Mouse (Mus musculus): ENCODE measurements around the gene Lrrc75a.

Gene Lrrc75a

GRCm38 (mm10) chr11:62645337-62645675 is 3.0 kb downstream of the Lrrc75a start:
- no peak for DNase-seq (ENCODE audit: low spot score)

- DNase-seq (ENCODE audit: low spot score), result no peak
Observed at GRCm38 (mm10) chr11:62644602-62645336, 3.6 kb downstream of the Lrrc75a start.

GRCm38 (mm10) chr11:62643681-62644363 is 4.5 kb downstream of the Lrrc75a start:
- no peak for DNase-seq (ENCODE audit: low spot score)

- DNase-seq (ENCODE audit: low spot score), result no peak
Observed at GRCm38 (mm10) chr11:62643011-62643631, 5.2 kb downstream of the Lrrc75a start.

- no peak for DNase-seq (ENCODE audit: low spot score)
Observed at GRCm38 (mm10) chr11:62642023-62642844, 6.1 kb downstream of the Lrrc75a start.

GRCm38 (mm10) chr11:62640378-62640777 is 7.9 kb downstream of the Lrrc75a start:
- DNase-seq (ENCODE audit: low spot score), result no peak

GRCm38 (mm10) chr11:62638402-62638801 is 9.9 kb downstream of the Lrrc75a start:
- DNase-seq (ENCODE audit: low spot score), result no peak

GRCm38 (mm10) chr11:62637806-62638205 is 10.5 kb downstream of the Lrrc75a start:
- DNase-seq (ENCODE audit: low spot score), result no peak

GRCm38 (mm10) chr11:62637401-62637800 is 10.9 kb downstream of the Lrrc75a start:
- no peak for DNase-seq (ENCODE audit: low spot score)

GRCm38 (mm10) chr11:62636840-62637221 is 11.5 kb downstream of the Lrrc75a start:
- no peak for DNase-seq (ENCODE audit: low spot score)

- DNase-seq (ENCODE audit: low spot score), result no peak
Observed at GRCm38 (mm10) chr11:62636105-62636839, 12.1 kb downstream of the Lrrc75a start.

GRCm38 (mm10) chr11:62635406-62635805 is 12.9 kb downstream of the Lrrc75a start:
- DNase-seq (ENCODE audit: low spot score), result no peak

- no peak for DNase-seq (ENCODE audit: low spot score)
Observed at GRCm38 (mm10) chr11:62631138-62631537, 17.2 kb downstream of the Lrrc75a start.

GRCm38 (mm10) chr11:62630225-62630821 is 18.0 kb downstream of the Lrrc75a start:
- DNase-seq (ENCODE audit: low spot score), result no peak

GRCm38 (mm10) chr11:62629352-62630224 is 18.7 kb downstream of the Lrrc75a start:
- no peak for DNase-seq (ENCODE audit: low spot score)

GRCm38 (mm10) chr11:62624341-62625291 is 23.7 kb downstream of the Lrrc75a start:
- no peak for DNase-seq (ENCODE audit: low spot score)

GRCm38 (mm10) chr11:62622850-62623249 is 25.5 kb downstream of the Lrrc75a start:
- no peak for DNase-seq (ENCODE audit: low spot score)

GRCm38 (mm10) chr11:62621586-62622283 is 26.6 kb downstream of the Lrrc75a start:
- DNase-seq (ENCODE audit: low spot score), result no peak
